Mouse (Mus musculus) C3H10T1/2 (cell line): Measurements from ENCODE around the gene Olfr808. TPM values are rescaled to one million over a fixed set of nuclear protein-coding genes. Genes with fewer than 3 reads are reported as not detected.

ENCODE experiments used
- polyA plus RNA-seq, 2 experiments: library from polyadenylated mRNA; unstranded; fragments of >200 nt; fragmentation: generic; extraction: Trizol; gene quantifications; one replicate each; pipeline ENCODE4 v1.2.1; 2012; ENCODE audit warnings: missing spikeins in 2 of 2

The Olfr808 gene
- not detected for polyA plus RNA-seq

GRCm38 (mm10) chr10:129765182-129765581 lies at the start of gene Olfr808:
Olfr808 (plus strand) TSS chr10:129765482.

GRCm38 (mm10) chr10:129729275-129729674 lies 36.0 kb upstream of the Olfr808 start, which contains the start of gene Olfr805:
Olfr805 (minus strand) TSS chr10:129729375.

GRCm38 (mm10) chr10:129741821-129742220 lies 23.5 kb upstream of the Olfr808 start, which contains the start of gene Olfr806:
Olfr806 (minus strand) TSS chr10:129741921.

GRCm38 (mm10) chr10:129757693-129758092 lies 7.6 kb upstream of the Olfr808 start, which contains the start of gene Olfr807:
Olfr807 (minus strand) TSS chr10:129757793.

DNA sequence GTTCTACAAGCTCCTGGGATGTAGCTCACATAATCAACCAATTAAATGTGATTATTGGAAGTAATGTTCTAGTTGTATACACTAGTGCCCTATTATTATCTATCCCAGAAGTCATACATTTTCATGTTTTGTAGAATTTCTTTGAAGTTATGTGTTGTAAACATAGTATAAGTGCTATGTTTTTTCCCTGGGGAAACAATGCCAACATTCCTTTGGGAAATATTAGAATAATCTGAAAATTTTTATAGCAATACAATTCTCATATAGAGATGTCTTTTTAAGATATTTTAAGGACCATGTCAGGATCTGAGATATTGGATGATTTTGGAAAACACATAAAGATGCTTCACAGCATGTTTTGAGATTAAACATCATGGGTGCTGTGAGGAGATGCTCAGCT lies 9.1 kb downstream of the Olfr808 start, which contains the start of gene Olfr809:
Gene Olfr809 (plus strand): TSS at position 301 of the 400 bp plus-strand sequence.

DNA sequence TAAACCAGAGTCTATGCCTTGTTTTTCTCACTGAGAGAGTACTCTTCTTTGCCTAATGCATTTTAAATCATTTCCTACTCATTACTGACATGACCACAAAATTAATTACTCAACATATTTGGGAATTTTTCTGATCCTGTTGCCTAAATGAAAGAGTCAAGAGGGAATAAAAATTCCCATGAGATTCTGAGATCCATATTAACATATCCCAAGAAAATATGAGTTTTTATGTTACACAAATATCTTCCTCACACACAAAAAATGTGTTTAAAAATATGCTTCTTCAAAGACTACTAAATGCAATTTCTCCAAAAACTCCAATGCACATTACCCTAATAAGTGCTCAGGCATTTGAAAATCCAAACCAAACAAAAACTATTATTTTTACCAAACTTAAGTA lies 29.5 kb downstream of the Olfr808 start, which contains the start of gene Olfr810:
Gene Olfr810 (minus strand): TSS at position 101 of the 400 bp plus-strand sequence.

DNA sequence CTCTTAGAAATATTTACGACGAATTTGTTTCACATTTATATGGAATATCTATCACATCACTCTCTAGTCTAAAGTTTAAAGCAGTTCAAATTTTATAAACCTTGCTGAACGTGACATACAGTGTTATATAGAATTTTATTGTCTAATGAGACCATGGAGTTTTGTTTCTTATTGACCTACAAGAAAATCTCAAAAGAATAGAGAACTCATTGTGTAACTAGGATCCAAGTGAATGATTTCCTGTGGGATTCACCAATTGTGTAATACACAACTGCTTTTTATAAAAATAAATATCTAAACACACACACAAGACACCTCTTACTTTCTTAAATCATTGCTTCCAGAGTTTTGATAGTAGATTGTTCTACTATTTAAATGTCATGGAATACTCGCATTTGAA lies 39.0 kb downstream of the Olfr808 start, which contains the start of gene Olfr811:
Gene Olfr811 (minus strand): TSS at position 101 of the 400 bp plus-strand sequence.

Other genes starting within 250 kb of the Olfr808 start
- not detected for gene Olfr791, start 243.7 kb upstream of the Olfr808 start, polyA plus RNA-seq
- gene Olfr792, start 226.3 kb upstream of the Olfr808 start, polyA plus RNA-seq, result not detected
- gene Olfr794, start 197.8 kb upstream of the Olfr808 start, polyA plus RNA-seq, result not detected
- not detected for gene Olfr796, start 152.9 kb upstream of the Olfr808 start, polyA plus RNA-seq
- not detected for gene Olfr798, start 137.5 kb upstream of the Olfr808 start, polyA plus RNA-seq
- not detected for gene Olfr799, start 128.0 kb upstream of the Olfr808 start, polyA plus RNA-seq
- gene Olfr800, start 107.8 kb upstream of the Olfr808 start, polyA plus RNA-seq, result not detected
- not detected for gene Olfr801, start 91.6 kb upstream of the Olfr808 start, polyA plus RNA-seq
- gene Olfr802, start 77.3 kb upstream of the Olfr808 start, polyA plus RNA-seq, result not detected
- gene Olfr803, start 71.2 kb upstream of the Olfr808 start, polyA plus RNA-seq, result not detected
- not detected for gene Olfr804, start 62.3 kb upstream of the Olfr808 start, polyA plus RNA-seq
- not detected for gene Olfr805, start 36.1 kb upstream of the Olfr808 start, polyA plus RNA-seq
- not detected for gene Olfr806, start 23.6 kb upstream of the Olfr808 start, polyA plus RNA-seq
- not detected for gene Olfr807, start 7.7 kb upstream of the Olfr808 start, polyA plus RNA-seq
- gene Olfr809, start 9.2 kb downstream of the Olfr808 start, polyA plus RNA-seq, result not detected
- not detected for gene Olfr810, start 29.4 kb downstream of the Olfr808 start, polyA plus RNA-seq
- not detected for gene Olfr811, start 38.9 kb downstream of the Olfr808 start, polyA plus RNA-seq
- not detected for gene Olfr812, start 80.6 kb downstream of the Olfr808 start, polyA plus RNA-seq
- gene Olfr813, start 89.9 kb downstream of the Olfr808 start, polyA plus RNA-seq, result not detected
- gene Olfr814, start 114.4 kb downstream of the Olfr808 start, polyA plus RNA-seq, result not detected
- gene Olfr815, start 140.4 kb downstream of the Olfr808 start, polyA plus RNA-seq, result not detected
- not detected for gene Olfr816, start 150.1 kb downstream of the Olfr808 start, polyA plus RNA-seq
- not detected for gene Olfr818, start 183.6 kb downstream of the Olfr808 start, polyA plus RNA-seq
- gene Olfr819, start 201.8 kb downstream of the Olfr808 start, polyA plus RNA-seq, result not detected
- gene Olfr247, start 210.7 kb downstream of the Olfr808 start, polyA plus RNA-seq, result not detected
- gene Gm10310, start 219.6 kb downstream of the Olfr808 start, polyA plus RNA-seq, result not detected
- gene Olfr820, start 247.1 kb downstream of the Olfr808 start, polyA plus RNA-seq, result not detected